Comparison of ENCODE assay signal across 18 mouse cellular contexts in the genomic region with DNA sequence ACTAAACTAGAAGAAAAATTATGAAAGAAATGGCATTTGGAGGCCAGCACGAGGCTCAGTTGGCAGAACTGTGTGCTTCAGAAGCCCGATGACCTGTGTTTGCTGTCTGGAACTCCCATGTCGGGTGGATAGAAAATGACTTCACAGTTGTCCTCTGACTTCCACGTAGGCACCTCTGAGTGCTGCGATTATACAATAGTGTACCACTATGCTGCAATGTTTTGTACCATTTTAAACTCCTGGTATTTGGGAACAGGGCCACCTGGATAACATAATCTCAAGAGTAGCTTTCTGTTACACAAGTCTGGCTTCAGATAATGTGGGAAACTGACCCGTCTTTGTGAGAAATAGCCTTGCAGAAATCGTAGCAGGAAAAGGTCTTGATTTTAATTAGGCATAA.
"Had no signal": no experiment of that assay in that cellular context is flagged by ENCODE, and none has a peak within 500 bp of the region (broad histone marks: within the 10 kb centered on the region; RNA-seq: fewer than 3 reads in every experiment).

No protein-coding gene starts in this region.

- H3K9me3 ChIP-seq: liver, embryonic 15.5 days; midbrain, embryonic 10.5 days; midbrain, embryonic 12.5 days; neural tube, embryonic 13.5 days; neural tube, embryonic 15.5 days; stomach, embryonic 15.5 days had no signal

- H3K4me3 ChIP-seq: liver, embryonic 15.5 days; midbrain, embryonic 10.5 days; midbrain, embryonic 12.5 days; myocyte; neural tube, embryonic 13.5 days; neural tube, embryonic 15.5 days; stomach, embryonic 15.5 days had no signal

- ATAC-seq: midbrain, embryonic 16.5 days had no signal

- H3K9ac ChIP-seq: liver, embryonic 15.5 days; lung, embryonic 14.5 days; midbrain, embryonic 12.5 days; neural tube, embryonic 13.5 days; neural tube, embryonic 15.5 days; stomach, embryonic 15.5 days had no signal

- H3K4me2 ChIP-seq: liver, embryonic 15.5 days; lung, embryonic 14.5 days; midbrain, embryonic 12.5 days; neural tube, embryonic 13.5 days; neural tube, embryonic 15.5 days; stomach, embryonic 15.5 days had no signal

- H3K27me3 ChIP-seq: liver, embryonic 15.5 days; midbrain, embryonic 12.5 days; neural tube, embryonic 13.5 days; neural tube, embryonic 15.5 days; stomach, embryonic 15.5 days had no signal

- H3K27ac ChIP-seq: liver, embryonic 15.5 days; midbrain, embryonic 10.5 days; midbrain, embryonic 12.5 days; neural tube, embryonic 13.5 days; neural tube, embryonic 15.5 days; stomach, embryonic 15.5 days; stomach, postnatal 0 days had no signal

- H3K4me1 ChIP-seq: liver, embryonic 15.5 days; midbrain, embryonic 10.5 days; midbrain, embryonic 12.5 days; neural tube, embryonic 13.5 days; neural tube, embryonic 15.5 days; stomach, embryonic 15.5 days had no signal

- DNase-seq: lung, adult 18-20 months; lung, embryonic 14.5 days; lung, postnatal 10 days; lung, postnatal 4 days; midbrain, embryonic 14.5 days; right cerebral cortex, postnatal 14 days; thymus, adult 2 months; thymus, postnatal 25 days; thymus, postnatal 4 days had no signal
